Mouse (Mus musculus) liver, embryonic 13.5 days (tissue): ENCODE measurements around the gene Ubiad1. TPM values are rescaled to one million over a fixed set of nuclear protein-coding genes. Genes with fewer than 3 reads are reported as not detected.

Source experiments
- ATAC-seq: fragments of 200-750 bp; cut with Nextera tagmentation; 2 replicates; pipeline ENCODE4 v1.8.0; 2017; ENCODE audit warnings: low read depth, mild to moderate bottlenecking, moderate number of reproducible peaks, moderate library complexity
- DNase-seq: peaks from one replicate; pipeline ENCODE4 v3.0.0; 2022
- H3K27ac ChIP-seq: fragments of 300-500 bp; sonication (generic); 2 replicates; pipeline ENCODE4 v1.5.1; 2015; ENCODE audit warnings: moderate library complexity, mild to moderate bottlenecking, inconsistent platforms
- H3K27me3 ChIP-seq: fragments of 300-500 bp; sonication (generic); 2 replicates; pipeline ENCODE4 v1.6.1; 2015; ENCODE audit warnings: mild to moderate bottlenecking, inconsistent platforms
- H3K36me3 ChIP-seq: fragments of 300-500 bp; sonication (generic); 2 replicates; pipeline ENCODE4 v1.6.1; 2015; ENCODE audit warnings: mild to moderate bottlenecking, inconsistent platforms
- H3K4me1 ChIP-seq: fragments of 300-500 bp; sonication (generic); replicated peaks from 2 replicates; pipeline ENCODE4 v1.6.1; 2015; ENCODE audit warnings: inconsistent platforms
- H3K4me2 ChIP-seq: fragments of 300-500 bp; sonication (generic); 2 replicates; pipeline ENCODE4 v1.6.1; 2015; ENCODE audit warnings: inconsistent platforms, mild to moderate bottlenecking, moderate library complexity
- H3K4me3 ChIP-seq: fragments of 300-500 bp; sonication (generic); replicated peaks from 2 replicates; pipeline ENCODE4 v1.5.1; 2015; ENCODE audit warnings: mild to moderate bottlenecking, inconsistent platforms
- H3K9ac ChIP-seq: fragments of 300-500 bp; sonication (generic); 2 replicates; pipeline ENCODE4 v1.6.1; 2015; ENCODE audit warnings: mild to moderate bottlenecking, inconsistent platforms
- H3K9me3 ChIP-seq: fragments of 300-500 bp; sonication (generic); replicated peaks from 2 replicates; pipeline ENCODE4 v1.6.1; 2016; ENCODE audit warnings: inconsistent platforms
- WGBS: fragments of 180-500 bp; shearing (Covaris S2); methylation state at CpG from one replicate; pipeline ENCODE4 v1.1.7; 2015; ENCODE audit not compliant: insufficient replicate concordance; 5-methylcytosine and 5-hydroxymethylcytosine counted together
- polyA plus RNA-seq: library from polyadenylated mRNA; unstranded; fragments of >200 nt; fragmentation: Nextera tagmentation; extraction: Ambion mirVana; gene quantifications from 2 replicates; pipeline ENCODE4 v1.2.1, GENCODE M21; 2015

The Ubiad1 gene
- polyA plus RNA-seq: 13.3 and 15.4 TPM in 2 replicates

DNA sequence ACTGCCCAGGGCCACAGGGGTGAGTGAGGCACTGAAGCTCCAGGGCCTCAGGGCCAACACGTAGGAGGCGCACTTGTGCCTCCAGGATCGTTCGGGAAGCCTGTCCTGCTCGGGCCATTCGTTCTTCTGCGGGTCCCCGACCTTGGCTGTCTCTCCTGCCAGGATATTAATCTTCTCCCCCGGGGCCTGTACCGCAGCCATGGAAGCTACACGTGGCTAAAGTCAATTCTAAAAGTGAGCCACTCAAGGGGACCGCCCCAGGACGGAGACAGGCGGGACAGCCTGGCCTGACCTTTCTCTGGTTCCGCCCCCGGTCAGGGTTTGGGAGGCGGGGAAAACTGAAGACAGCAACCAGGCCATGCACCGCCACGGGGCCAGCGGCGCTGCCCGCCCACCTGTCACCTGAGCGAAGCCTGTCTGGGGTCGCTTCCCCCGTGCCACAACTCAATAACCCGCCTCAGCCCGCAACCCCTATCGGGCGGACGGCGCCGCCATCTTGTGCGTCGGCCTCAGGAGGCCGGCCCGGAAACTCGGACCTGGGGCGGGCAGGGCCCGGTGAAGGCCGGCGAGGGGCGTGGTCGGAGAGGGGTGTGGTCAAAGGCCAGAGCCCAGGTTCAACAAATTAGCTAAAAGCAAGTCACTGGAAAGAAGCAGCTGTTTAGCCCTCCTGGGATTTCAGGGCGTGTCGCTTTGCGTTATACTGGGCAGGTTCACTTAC is at the start of gene Ubiad1:
TSS of gene Ubiad1 (minus strand) at position 522 of the 718 bp plus-strand sequence.
- DNase-seq (peak; percentile 80), ATAC-seq (peak; percentile 73)
- Histone ChIP-seq H3K4me3 (peak within 1 kb of the TSS; percentile 80), H3K4me1 (peaks cover 51% of the 10 kb centered on the region), H3K9ac (peak within 1 kb of the TSS; percentile 82), H3K27me3 (no peaks in the 10 kb centered on the region), H3K4me2 (peak within 1 kb of the TSS; percentile 96), H3K36me3 (peaks cover 8% of the 10 kb centered on the region), H3K27ac (peak within 1 kb of the TSS; percentile 81), H3K9me3 (no peaks in the 10 kb centered on the region)
- under 1% methylated on average over 46 of the region's 46 CpGs for WGBS

DNA sequence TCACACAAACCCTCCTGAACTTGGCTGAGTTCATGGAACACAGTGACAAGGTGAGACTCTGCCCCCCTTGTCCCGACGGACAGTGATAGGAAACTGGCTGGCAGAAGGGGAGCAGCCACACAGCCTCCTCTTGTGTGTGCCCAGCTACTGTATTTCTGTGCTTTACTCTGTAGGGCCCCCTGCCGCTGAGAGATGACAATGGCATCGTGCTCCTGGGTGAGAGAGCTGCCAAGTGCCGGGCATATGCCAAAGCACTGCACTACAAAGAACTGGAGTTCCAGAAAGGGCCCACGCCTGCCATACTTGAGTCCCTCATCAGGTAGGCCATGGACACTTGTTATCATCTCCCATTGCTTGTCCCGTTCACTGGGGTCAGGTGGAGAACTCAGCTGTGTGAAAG is 46.9 kb upstream of the Ubiad1 start:
- no peak overlapping the region for H3K9ac ChIP-seq
- WGBS: 82% methylated on average over 7 of the region's 7 CpGs
- no peak for DNase-seq
- H3K4me1 ChIP-seq: 0 out of 2 replicates have a peak, but pooled peaks cover 6% of the 10 kb centered on the region
- ATAC-seq: no peak
- H3K27me3 ChIP-seq: no peaks in the 10 kb centered on the region
- no peak overlapping the region for H3K27ac ChIP-seq
- H3K9me3 ChIP-seq: no peaks in the 10 kb centered on the region
- H3K36me3 ChIP-seq: peaks cover 78% of the 10 kb centered on the region
- H3K4me2 ChIP-seq: no peak overlapping the region
- H3K4me3 ChIP-seq: no peak overlapping the region

DNA sequence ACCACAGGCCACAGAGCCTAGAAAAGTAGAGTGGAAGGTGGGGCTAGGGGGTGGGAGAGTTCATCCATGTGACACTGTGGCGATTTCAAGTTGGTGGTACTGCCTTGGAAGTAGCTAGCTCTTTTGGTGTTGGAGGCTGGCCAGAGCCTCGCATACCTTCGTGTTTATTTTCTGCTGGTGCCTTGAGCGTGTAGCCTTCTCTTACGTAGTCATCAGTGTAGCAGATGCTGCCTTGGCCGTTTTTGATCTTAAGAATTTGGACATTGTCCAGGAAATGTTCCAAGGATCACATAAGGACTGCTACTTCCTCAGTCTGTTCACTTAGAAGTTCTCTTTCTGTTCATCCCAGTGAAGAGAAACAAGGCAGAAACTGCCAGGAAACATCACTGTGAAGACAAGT is 45.9 kb upstream of the Ubiad1 start:
- Histone ChIP-seq H3K9ac (no peak overlapping the region), H3K4me2 (no peak overlapping the region), H3K27me3 (no peaks in the 10 kb centered on the region), H3K9me3 (no peaks in the 10 kb centered on the region), H3K36me3 (peaks cover 78% of the 10 kb centered on the region), H3K4me3 (no peak overlapping the region), H3K27ac (no peak overlapping the region), H3K4me1 (0 out of 2 replicates have a peak, but pooled peaks cover 6% of the 10 kb centered on the region)
- ATAC-seq: no peak
- no peak for DNase-seq
- WGBS: 81% methylated on average over 6 of the region's 6 CpGs

DNA sequence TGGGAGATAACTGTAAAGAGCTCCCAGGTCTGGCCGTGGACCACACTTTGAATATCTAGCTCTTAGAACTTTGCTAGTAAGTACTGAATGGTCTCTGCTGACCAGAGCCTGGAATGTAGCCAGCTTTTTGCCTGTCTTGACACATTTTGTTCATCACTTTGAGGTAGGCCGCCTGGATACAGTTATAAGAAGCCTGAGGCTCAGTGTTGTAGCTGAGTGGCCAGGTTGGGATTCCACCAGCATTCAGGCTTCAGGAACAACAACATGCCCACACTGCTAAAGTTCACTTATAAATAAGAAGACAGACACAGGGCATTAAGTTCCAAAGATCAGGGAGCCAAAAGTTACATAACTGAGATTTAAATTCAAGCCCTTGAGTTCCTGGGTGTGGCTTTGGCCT is 43.3 kb upstream of the Ubiad1 start:
- ATAC-seq: no peak
- H3K9ac ChIP-seq: no peak overlapping the region
- H3K4me3 ChIP-seq: no peak overlapping the region
- no peaks in the 10 kb centered on the region for H3K4me1 ChIP-seq
- H3K27me3 ChIP-seq: no peaks in the 10 kb centered on the region
- H3K36me3 ChIP-seq: peaks cover 98% of the 10 kb centered on the region
- H3K9me3 ChIP-seq: no peaks in the 10 kb centered on the region
- no peak for DNase-seq
- no peak overlapping the region for H3K4me2 ChIP-seq
- no peak overlapping the region for H3K27ac ChIP-seq
- WGBS: 72% methylated on average over 2 of the region's 2 CpGs

DNA sequence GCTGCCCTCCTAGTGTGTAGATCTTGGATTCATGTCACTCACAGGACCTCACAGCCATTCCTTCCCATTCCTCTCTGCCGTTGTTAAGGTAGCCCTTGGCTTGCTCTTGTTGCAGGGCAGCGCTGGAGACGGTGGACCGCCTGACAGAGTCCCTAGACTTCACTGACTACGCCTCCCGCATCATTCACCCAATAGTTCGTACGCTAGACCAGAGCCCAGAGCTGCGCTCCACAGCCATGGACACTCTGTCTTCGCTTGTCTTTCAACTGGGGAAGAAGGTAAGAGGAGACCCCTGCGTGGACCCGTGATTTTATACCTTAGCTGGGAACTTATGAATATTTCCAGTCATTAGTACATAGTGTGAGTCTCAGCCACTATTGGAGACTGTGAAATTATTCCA is 39.9 kb upstream of the Ubiad1 start:
- H3K4me1 ChIP-seq: no peaks in the 10 kb centered on the region
- peaks cover 95% of the 10 kb centered on the region for H3K36me3 ChIP-seq
- no peaks in the 10 kb centered on the region for H3K27me3 ChIP-seq
- no peak for ATAC-seq
- no peaks in the 10 kb centered on the region for H3K9me3 ChIP-seq
- no peak overlapping the region for H3K4me2 ChIP-seq
- DNase-seq: no peak
- no peak overlapping the region for H3K27ac ChIP-seq
- H3K9ac ChIP-seq: no peak overlapping the region
- 86% methylated on average over 12 of the region's 12 CpGs for WGBS
- H3K4me3 ChIP-seq: no peak overlapping the region

DNA sequence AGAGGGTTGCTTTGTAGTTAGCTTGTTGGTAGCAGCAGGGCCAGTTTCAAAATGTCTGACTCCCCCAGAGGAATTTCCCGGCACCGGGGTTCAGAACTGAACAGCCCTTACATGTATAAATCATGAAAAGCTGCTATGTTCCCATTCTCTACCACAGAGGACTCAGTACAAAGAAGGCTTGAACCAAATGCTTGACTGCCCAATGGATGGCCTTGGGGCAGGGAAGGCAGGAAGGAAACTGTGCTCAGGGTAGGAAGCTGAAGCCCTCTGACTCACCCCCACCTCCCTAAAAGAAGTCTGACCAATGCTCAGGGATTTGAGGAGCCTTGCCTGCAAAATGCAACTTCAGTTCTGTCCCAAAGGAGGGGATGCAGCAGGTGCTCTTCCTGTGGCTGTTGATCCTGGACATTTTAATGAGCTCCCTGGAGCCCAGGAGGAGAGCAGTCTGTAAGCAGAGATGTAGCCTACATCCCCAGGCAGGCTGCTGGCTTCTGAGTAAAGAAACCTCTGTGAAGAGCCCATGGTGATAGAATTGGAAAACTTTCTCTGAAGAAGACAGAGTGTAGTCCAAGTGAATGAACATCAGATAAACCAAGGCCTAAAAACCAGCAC is 37.1 kb upstream of the Ubiad1 start:
- peaks cover 81% of the 10 kb centered on the region for H3K36me3 ChIP-seq
- H3K9me3 ChIP-seq: no peaks in the 10 kb centered on the region
- no peak overlapping the region for H3K27ac ChIP-seq
- no peak overlapping the region for H3K4me2 ChIP-seq
- DNase-seq (no peak), ATAC-seq (no peak)
- H3K27me3 ChIP-seq: no peaks in the 10 kb centered on the region
- no peak overlapping the region for H3K4me3 ChIP-seq
- 70% methylated on average over 2 of the region's 2 CpGs for WGBS
- H3K4me1 ChIP-seq: no peaks in the 10 kb centered on the region
- H3K9ac ChIP-seq: no peak overlapping the region

DNA sequence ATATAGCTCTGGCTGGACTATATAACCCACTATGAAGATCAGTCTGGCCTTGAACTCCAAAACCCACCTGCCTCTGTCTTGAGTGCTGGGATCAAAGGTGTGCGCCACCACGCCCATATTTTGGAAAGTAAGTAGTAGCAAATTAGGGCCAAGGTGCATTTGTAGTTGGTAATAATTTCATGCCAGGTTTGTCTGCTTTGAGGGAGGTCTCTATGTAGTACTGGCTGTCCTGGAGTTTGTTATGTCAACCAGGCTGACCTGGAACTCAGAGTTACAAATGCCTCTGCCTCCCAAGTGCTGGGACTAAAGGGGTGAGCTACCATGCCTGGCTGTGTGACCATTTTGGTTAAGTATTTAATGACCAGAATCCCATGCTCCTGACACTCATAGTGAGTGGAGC is 35.7 kb upstream of the Ubiad1 start:
- ATAC-seq: no peak
- Histone ChIP-seq H3K4me3 (no peak overlapping the region), H3K9me3 (no peaks in the 10 kb centered on the region), H3K9ac (no peak overlapping the region), H3K4me1 (no peaks in the 10 kb centered on the region), H3K27me3 (no peaks in the 10 kb centered on the region), H3K36me3 (peaks cover 80% of the 10 kb centered on the region), H3K27ac (no peak overlapping the region), H3K4me2 (no peak overlapping the region)
- WGBS: 91% methylated on average over 2 of the region's 2 CpGs
- DNase-seq: no peak

DNA sequence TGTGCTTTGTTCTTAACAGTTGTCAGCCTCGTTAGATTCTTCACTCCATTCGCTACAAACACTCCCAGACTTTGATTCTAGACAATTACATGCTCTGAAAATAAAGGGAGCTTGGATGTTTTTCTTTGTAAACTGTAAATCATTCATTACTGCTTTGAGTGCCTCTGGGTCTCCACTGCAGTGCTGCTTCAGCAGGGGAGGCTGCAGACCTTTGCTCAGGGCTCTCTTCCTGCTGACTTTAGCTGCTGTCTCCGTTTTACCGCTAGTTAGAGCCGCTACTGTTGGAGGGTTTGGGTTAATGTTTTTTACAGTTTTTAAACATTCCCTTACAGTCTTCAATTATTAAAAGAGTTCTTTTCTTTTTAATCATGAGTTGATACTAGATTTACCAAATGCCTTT is 28.9 kb upstream of the Ubiad1 start:
- peaks cover 10% of the 10 kb centered on the region; the same call in 1 of the 2 replicates for H3K4me1 ChIP-seq
- no peak for ATAC-seq
- no peak for DNase-seq
- 85% methylated on average over 5 of the region's 5 CpGs for WGBS
- H3K9ac ChIP-seq: no peak overlapping the region
- no peaks in the 10 kb centered on the region for H3K27me3 ChIP-seq
- peaks cover 74% of the 10 kb centered on the region for H3K36me3 ChIP-seq
- H3K4me3 ChIP-seq: no peak overlapping the region
- no peaks in the 10 kb centered on the region for H3K9me3 ChIP-seq
- H3K27ac ChIP-seq: no peak overlapping the region
- no peak overlapping the region for H3K4me2 ChIP-seq

DNA sequence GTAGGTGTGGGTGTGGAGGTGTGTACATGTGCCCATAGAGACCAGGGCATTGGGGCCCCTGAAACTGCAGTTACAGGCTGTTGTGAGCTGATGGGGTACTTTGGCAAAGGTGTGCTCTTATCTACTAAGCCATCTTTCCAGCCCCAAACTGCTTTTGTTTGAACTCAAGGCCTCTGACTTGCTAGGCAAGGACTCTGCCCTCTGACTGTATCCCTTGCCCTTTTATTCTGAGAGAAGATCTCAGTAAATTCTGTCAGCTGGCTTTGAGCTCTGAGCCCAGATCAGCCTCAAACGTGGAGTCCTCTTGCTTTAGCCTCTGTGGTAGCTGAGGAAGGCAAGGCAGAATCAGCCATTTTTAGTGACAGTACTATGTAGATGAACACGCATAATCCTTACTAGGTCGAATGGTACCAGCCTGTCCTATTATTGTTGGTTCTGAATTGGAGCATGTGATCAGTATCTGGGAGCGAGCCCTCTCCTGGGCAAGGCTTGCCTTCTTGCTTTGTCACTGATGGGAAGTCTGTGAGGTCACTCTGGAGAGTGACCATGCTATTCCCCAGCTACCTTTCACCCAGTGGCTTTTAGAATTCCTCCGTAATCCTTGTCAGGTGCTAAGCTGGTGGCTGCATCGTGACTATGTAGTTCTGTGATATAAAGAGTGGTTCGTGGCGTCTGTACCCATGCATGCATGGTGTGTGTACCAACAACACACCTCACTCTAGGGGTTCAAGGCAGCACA is 28.0 kb upstream of the Ubiad1 start:
- WGBS: 79% methylated on average over 8 of the region's 8 CpGs
- ATAC-seq (0 out of 2 replicates have a peak, but pooled peaks have one; percentile 28), DNase-seq (no peak)
- no peaks in the 10 kb centered on the region for H3K27me3 ChIP-seq
- no peak overlapping the region for H3K9ac ChIP-seq
- no peak overlapping the region for H3K4me2 ChIP-seq
- peaks cover 82% of the 10 kb centered on the region for H3K36me3 ChIP-seq
- H3K9me3 ChIP-seq: no peaks in the 10 kb centered on the region
- H3K27ac ChIP-seq: no peak overlapping the region
- peaks cover 10% of the 10 kb centered on the region; the same call in 1 of the 2 replicates for H3K4me1 ChIP-seq
- no peak overlapping the region for H3K4me3 ChIP-seq

DNA sequence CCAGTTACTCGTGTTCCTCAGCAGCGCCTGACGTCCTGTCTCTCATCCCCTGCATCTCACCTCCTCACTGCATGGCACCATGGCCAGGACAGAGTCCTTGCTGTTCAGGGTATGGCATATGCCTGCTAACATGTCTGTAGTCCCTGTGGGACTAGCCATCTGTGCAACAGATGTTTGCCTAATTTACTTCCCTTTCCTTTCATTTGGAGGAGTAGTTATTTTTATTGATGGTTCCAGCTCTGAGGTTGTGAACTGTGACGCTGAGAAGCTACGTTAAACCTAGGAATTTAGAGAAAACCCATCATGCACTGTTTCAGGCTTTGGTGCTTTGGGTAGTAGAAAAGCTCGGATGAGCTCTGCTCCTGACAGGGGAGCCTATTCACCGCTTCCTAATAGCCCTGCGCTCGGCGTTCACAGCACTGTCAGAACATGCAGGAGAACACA is 26.8 kb upstream of the Ubiad1 start:
- H3K4me1 ChIP-seq: peaks cover 10% of the 10 kb centered on the region; the same call in 1 of the 2 replicates
- H3K4me2 ChIP-seq: no peak overlapping the region
- no peak overlapping the region for H3K4me3 ChIP-seq
- no peak for ATAC-seq
- no peaks in the 10 kb centered on the region for H3K9me3 ChIP-seq
- no peaks in the 10 kb centered on the region for H3K27me3 ChIP-seq
- H3K27ac ChIP-seq: no peak overlapping the region
- 85% methylated on average over 10 of the region's 10 CpGs for WGBS
- no peak for DNase-seq
- no peak overlapping the region for H3K9ac ChIP-seq
- H3K36me3 ChIP-seq: peaks cover 89% of the 10 kb centered on the region

DNA sequence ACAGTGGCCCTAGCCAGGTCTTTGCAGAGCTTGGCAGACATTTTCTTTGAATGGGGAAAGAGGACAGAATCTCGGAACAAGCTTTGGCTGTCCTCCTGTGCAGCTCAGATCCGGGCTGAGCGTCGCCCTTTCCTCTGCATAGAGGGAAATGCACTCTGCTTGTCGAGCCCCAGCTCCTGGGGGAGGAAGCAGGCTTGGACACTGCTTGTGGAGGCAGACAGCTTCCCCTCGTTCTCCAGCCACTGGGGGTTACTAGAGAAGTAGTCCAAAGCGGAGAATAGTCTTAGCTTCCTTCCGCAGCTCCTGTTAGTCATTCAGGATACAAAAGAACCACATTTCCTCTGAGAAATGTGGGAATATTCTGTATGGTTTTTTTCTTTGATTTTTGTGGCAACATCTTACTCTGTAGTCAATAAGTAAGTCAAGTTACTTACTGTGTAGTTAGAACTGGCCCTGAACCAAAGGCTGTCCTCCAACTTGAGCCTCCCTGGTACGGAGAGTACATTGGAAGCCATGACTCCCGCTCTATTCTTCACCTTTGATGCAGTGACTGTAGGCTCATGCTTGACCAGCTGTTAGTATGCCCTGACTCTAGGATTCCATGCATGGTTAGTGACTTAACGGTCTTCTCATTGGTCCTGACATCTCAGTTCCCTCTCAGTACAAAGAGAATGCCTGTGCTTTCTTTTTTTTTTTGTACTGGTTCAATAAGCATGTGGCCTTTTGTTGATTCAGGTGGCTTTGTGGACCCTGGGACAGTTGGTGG is 25.1 kb upstream of the Ubiad1 start:
- no peak overlapping the region for H3K4me3 ChIP-seq
- WGBS: 83% methylated on average over 11 of the region's 11 CpGs
- no peak overlapping the region for H3K27ac ChIP-seq
- peaks cover 89% of the 10 kb centered on the region for H3K36me3 ChIP-seq
- no peaks in the 10 kb centered on the region for H3K9me3 ChIP-seq
- no peak overlapping the region for H3K9ac ChIP-seq
- H3K4me2 ChIP-seq: no peak overlapping the region
- H3K27me3 ChIP-seq: no peaks in the 10 kb centered on the region
- peaks cover 10% of the 10 kb centered on the region; the same call in 1 of the 2 replicates for H3K4me1 ChIP-seq
- DNase-seq (no peak), ATAC-seq (no peak)
